Mouse (Mus musculus): ENCODE results near the gene Zfr.

DNA sequence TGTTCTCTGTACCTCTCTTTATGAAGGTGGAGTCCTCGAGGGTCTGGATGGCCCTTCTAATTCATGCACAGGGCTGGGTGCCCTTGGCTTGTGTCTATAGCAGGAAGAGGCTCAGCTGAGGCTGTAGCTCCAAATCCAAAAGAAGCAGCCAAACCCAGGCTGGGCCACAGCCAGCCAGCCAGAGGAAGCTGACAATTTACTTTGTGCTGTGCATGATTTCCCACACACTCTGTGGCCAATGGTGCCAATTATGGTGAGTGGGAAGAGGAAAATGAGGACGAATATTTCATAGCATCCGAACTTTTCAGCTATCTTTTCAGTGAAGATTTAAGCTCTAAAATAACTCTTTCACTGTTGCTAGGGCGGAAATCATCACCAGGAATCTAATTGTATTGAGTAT is 21.2 kb upstream of the Zfr start:
- TF ChIP-seq CTCF (IDR thresholded peaks at IDR 0.05; ENCODE audit: borderline replicate concordance, control insufficient read depth, extremely low read depth, insufficient read depth, low read length, poor library complexity) (no peak), POLR2A (IDR thresholded peaks at IDR 0.05; ENCODE audit: control insufficient read depth, extremely low read depth, insufficient read depth, low read length, poor library complexity) (no peak)
